Mouse (Mus musculus) MEL (cell line): ENCODE results near the gene Nme7. TPM values are rescaled to one million over a fixed set of nuclear protein-coding genes. Genes with fewer than 3 reads are reported as not detected.

Experiments used
- DNase-seq: peaks from one replicate; pipeline ENCODE4 v3.0.0; 2011; ENCODE audit warnings: low read depth, low spot score
- H3K27ac ChIP-seq: 2 replicates; pipeline ENCODE4 v1.5.1; 2012; ENCODE audit warnings: low read depth, mild to moderate bottlenecking, control low read depth, low read length, moderate library complexity; ENCODE audit not compliant: control insufficient read depth
- H3K27me3 ChIP-seq, 2 experiments: fragments of 150-350 bp in 1 of 2; sonication (generic) in 1 of 2; 2 replicates each; pipeline ENCODE4 v1.6.1; 2012; ENCODE audit warnings: low read length in 2 of 2, mild to moderate bottlenecking in 2 of 2, improper control_type of control experiment in 1 of 2, moderate library complexity in 1 of 2; ENCODE audit not compliant: insufficient read depth in 2 of 2, control insufficient read depth in 1 of 2
- H3K36me3 ChIP-seq, 2 experiments: 2 replicates each; pipeline ENCODE4 v1.6.1; 2012 to 2014; ENCODE audit warnings: low read length in 2 of 2, improper control_type of control experiment in 1 of 2, inconsistent platforms in 1 of 2, mild to moderate bottlenecking in 1 of 2; ENCODE audit not compliant: insufficient read depth in 2 of 2, control insufficient read depth in 1 of 2
- H3K4me1 ChIP-seq, 2 experiments: fragments of 150-350 bp in 1 of 2; sonication (generic) in 1 of 2; 2 replicates each; pipeline ENCODE4 v1.6.1; 2012; ENCODE audit warnings: low read length in 2 of 2, improper control_type of control experiment in 1 of 2, mild to moderate bottlenecking in 1 of 2; ENCODE audit not compliant: insufficient read depth in 2 of 2, control insufficient read depth in 1 of 2
- H3K4me3 ChIP-seq, 2 experiments: fragments of 150-350 bp in 1 of 2; sonication (generic) in 1 of 2; 2 replicates each; pipeline ENCODE4 v1.5.1; 2012; ENCODE audit warnings: low read depth in 2 of 2, low read length in 2 of 2, mild to moderate bottlenecking in 2 of 2, moderate library complexity in 2 of 2, control low read depth in 1 of 2, improper control_type of control experiment in 1 of 2; ENCODE audit not compliant: control insufficient read depth in 1 of 2, insufficient read depth in 1 of 2
- H3K79me2 ChIP-seq: 2 replicates; pipeline ENCODE4 v1.6.1; 2012; ENCODE audit warnings: mild to moderate bottlenecking, low read length, moderate library complexity; ENCODE audit not compliant: control insufficient read depth, poor library complexity, insufficient read depth
- H3K9ac ChIP-seq: 2 replicates; pipeline ENCODE4 v1.6.1; 2012; ENCODE audit warnings: low read depth, mild to moderate bottlenecking, control low read depth, low read length, moderate library complexity; ENCODE audit not compliant: control insufficient read depth, poor library complexity, severe bottlenecking
- H3K9me3 ChIP-seq: fragments of 150-350 bp; sonication (generic); replicated peaks from 2 replicates; pipeline ENCODE4 v1.6.1; 2012; ENCODE audit warnings: mild to moderate bottlenecking, low read length, improper control_type of control experiment, moderate library complexity; ENCODE audit not compliant: insufficient read depth
- BHLHE40 ChIP-seq: IDR thresholded peaks from 2 replicates; pipeline ENCODE4 v1.6.1; 2012; ENCODE audit warnings: low read depth, mild to moderate bottlenecking, inconsistent platforms, low read length, improper control_type of control experiment, borderline replicate concordance
- CHD1 ChIP-seq: IDR thresholded peaks from 2 replicates; pipeline ENCODE4 v1.6.1; 2012; ENCODE audit warnings: low read depth, mild to moderate bottlenecking, inconsistent platforms, low read length, improper control_type of control experiment
- CHD2 ChIP-seq: IDR thresholded peaks from 2 replicates; pipeline ENCODE4 v1.6.1; 2011; ENCODE audit warnings: low read length, improper control_type of control experiment
- CTCF ChIP-seq, 3 experiments: IDR thresholded peaks in 2 of 3; conservative IDR thresholded peaks in 1 of 3; 2 replicates each; pipeline ENCODE4 v1.5.1; 2011 to 2012; ENCODE audit warnings: low read length in 3 of 3, low read depth in 2 of 3, mild to moderate bottlenecking in 2 of 3, improper control_type of control experiment in 1 of 3, inconsistent platforms in 1 of 3, mixed read lengths in 1 of 3, moderate library complexity in 1 of 3; ENCODE audit not compliant: control insufficient read depth in 1 of 3, insufficient read depth in 1 of 3, poor library complexity in 1 of 3, severe bottlenecking in 1 of 3
- GABPA ChIP-seq: IDR thresholded peaks from 2 replicates; pipeline ENCODE4 v1.6.1; 2012; ENCODE audit warnings: low read depth, mild to moderate bottlenecking, inconsistent platforms, low read length, improper control_type of control experiment, moderate library complexity
- HCFC1 ChIP-seq: IDR thresholded peaks from 2 replicates; pipeline ENCODE4 v1.6.1; 2012; ENCODE audit warnings: low read depth, mild to moderate bottlenecking, inconsistent platforms, low read length, improper control_type of control experiment, moderate library complexity
- JUND ChIP-seq: IDR thresholded peaks from 2 replicates; pipeline ENCODE4 v1.6.1; 2011; ENCODE audit warnings: low read depth, mild to moderate bottlenecking, improper control_type of control experiment, low read length
- KAT2A ChIP-seq: conservative IDR thresholded peaks from 2 replicates; pipeline ENCODE4 v1.6.1; 2012; ENCODE audit warnings: low read depth, low read length, improper control_type of control experiment, inconsistent platforms
- MAFK ChIP-seq: IDR thresholded peaks from 2 replicates; pipeline ENCODE4 v1.6.1; 2011; ENCODE audit warnings: low read depth, mild to moderate bottlenecking, low read length, improper control_type of control experiment, borderline replicate concordance
- MAX ChIP-seq: IDR thresholded peaks from 2 replicates; pipeline ENCODE4 v1.6.1; 2011; ENCODE audit warnings: low read length, improper control_type of control experiment
- MAZ ChIP-seq: IDR thresholded peaks from 2 replicates; pipeline ENCODE4 v1.6.1; 2012; ENCODE audit warnings: low read depth, mild to moderate bottlenecking, inconsistent platforms, low read length, improper control_type of control experiment
- MEF2A ChIP-seq: IDR thresholded peaks from 2 replicates; pipeline ENCODE4 v1.6.1; 2014; ENCODE audit warnings: low read depth, mild to moderate bottlenecking, inconsistent platforms, low read length, improper control_type of control experiment; ENCODE audit not compliant: poor library complexity, insufficient replicate concordance, severe bottlenecking; ENCODE audit errors: extremely low read depth
- MXI1 ChIP-seq: IDR thresholded peaks from 2 replicates; pipeline ENCODE4 v1.6.1; 2011; ENCODE audit warnings: mild to moderate bottlenecking, low read depth, low read length, improper control_type of control experiment
- MYB ChIP-seq: IDR thresholded peaks from 2 replicates; pipeline ENCODE4 v1.6.1; 2011; ENCODE audit warnings: mild to moderate bottlenecking, low read depth, low read length, improper control_type of control experiment
- MYC ChIP-seq: IDR thresholded peaks from 2 replicates; pipeline ENCODE4 v1.6.1; 2011; ENCODE audit warnings: low read depth, mild to moderate bottlenecking, low read length, improper control_type of control experiment, moderate library complexity
- NELFE ChIP-seq: IDR thresholded peaks from 2 replicates; pipeline ENCODE4 v1.6.1; 2011; ENCODE audit warnings: low read depth, low read length, improper control_type of control experiment
- NRF1 ChIP-seq: IDR thresholded peaks from 2 replicates; pipeline ENCODE4 v1.6.1; 2014; ENCODE audit warnings: low read depth, mild to moderate bottlenecking, inconsistent platforms, low read length, improper control_type of control experiment, moderate library complexity; ENCODE audit not compliant: poor library complexity, insufficient read depth, severe bottlenecking
- POLR2A ChIP-seq, 2 experiments: IDR thresholded peaks; 2 replicates each; pipeline ENCODE4 v1.6.1; 2011 to 2012; ENCODE audit warnings: low read length in 2 of 2, mild to moderate bottlenecking in 2 of 2, control low read depth in 1 of 2, improper control_type of control experiment in 1 of 2, low read depth in 1 of 2, moderate library complexity in 1 of 2; ENCODE audit not compliant: control insufficient read depth in 1 of 2, insufficient read depth in 1 of 2, poor library complexity in 1 of 2
- RCOR1 ChIP-seq: IDR thresholded peaks from 2 replicates; pipeline ENCODE4 v1.6.1; 2012; ENCODE audit warnings: low read depth, mild to moderate bottlenecking, inconsistent platforms, low read length, improper control_type of control experiment
- SIN3A ChIP-seq: IDR thresholded peaks from 2 replicates; pipeline ENCODE4 v1.6.1; 2012; ENCODE audit warnings: low read length, improper control_type of control experiment, inconsistent platforms
- SMC3 ChIP-seq: IDR thresholded peaks from 2 replicates; pipeline ENCODE4 v1.6.1; 2011; ENCODE audit warnings: low read depth, low read length, improper control_type of control experiment
- TAL1 ChIP-seq: IDR thresholded peaks from 2 replicates; pipeline ENCODE4 v1.6.1; 2012; ENCODE audit warnings: mild to moderate bottlenecking, inconsistent platforms, low read length, moderate library complexity, mixed read lengths
- TCF12 ChIP-seq: IDR thresholded peaks from 2 replicates; pipeline ENCODE4 v1.6.1; 2014; ENCODE audit warnings: low read depth, mild to moderate bottlenecking, inconsistent platforms, low read length, improper control_type of control experiment, moderate library complexity
- UBTF ChIP-seq: IDR thresholded peaks from 2 replicates; pipeline ENCODE4 v1.6.1; 2012; ENCODE audit warnings: low read depth, mild to moderate bottlenecking, inconsistent platforms, low read length, improper control_type of control experiment, moderate library complexity, borderline replicate concordance; ENCODE audit not compliant: insufficient read depth
- USF1 ChIP-seq: IDR thresholded peaks from 2 replicates; pipeline ENCODE4 v1.6.1; 2014; ENCODE audit warnings: low read depth, mild to moderate bottlenecking, inconsistent platforms, low read length, improper control_type of control experiment, moderate library complexity
- USF2 ChIP-seq, 2 experiments: IDR thresholded peaks; 2 replicates each; pipeline ENCODE4 v1.6.1; 2011 to 2012; ENCODE audit warnings: improper control_type of control experiment in 2 of 2, low read length in 2 of 2, borderline replicate concordance in 1 of 2, inconsistent platforms in 1 of 2, low read depth in 1 of 2, mild to moderate bottlenecking in 1 of 2; ENCODE audit not compliant: insufficient read depth in 1 of 2
- ZC3H11A ChIP-seq: IDR thresholded peaks from 2 replicates; pipeline ENCODE4 v1.6.1; 2012; ENCODE audit warnings: low read depth, mild to moderate bottlenecking, inconsistent platforms, low read length, improper control_type of control experiment
- ZKSCAN1 ChIP-seq: IDR thresholded peaks from 2 replicates; pipeline ENCODE4 v1.6.1; 2012; ENCODE audit warnings: low read depth, mild to moderate bottlenecking, inconsistent platforms, low read length, improper control_type of control experiment, moderate library complexity
- ZNF384 ChIP-seq: IDR thresholded peaks from 2 replicates; pipeline ENCODE4 v1.6.1; 2012; ENCODE audit warnings: low read depth, mild to moderate bottlenecking, inconsistent platforms, low read length, improper control_type of control experiment
- polyA plus RNA-seq, 2 experiments: library from polyadenylated mRNA; stranded (reverse) in 1 of 2; unstranded in 1 of 2; fragments of >175 nt in 1 of 2; fragments of >200 nt in 1 of 2; gene quantifications; 2 replicates each; pipeline versions ENCODE4 v1.2.1 to v1.2.4; 2012; ENCODE audit warnings: low replicate concordance in 2 of 2, low read depth in 1 of 2; ENCODE audit not compliant: insufficient read length in 2 of 2, insufficient read depth in 1 of 2, missing spikeins in 1 of 2
- total RNA-seq: library from RNA; depleted of rRNA; stranded (reverse); fragments of 300-350 nt; gene quantifications from 2 replicates; pipeline ENCODE4 v1.2.3, GENCODE M21; 2012

Nme7 gene
- total and polyA plus RNA-seq, 3 experiments = 23.2 to 27.6 TPM; not detected in 1

DNA sequence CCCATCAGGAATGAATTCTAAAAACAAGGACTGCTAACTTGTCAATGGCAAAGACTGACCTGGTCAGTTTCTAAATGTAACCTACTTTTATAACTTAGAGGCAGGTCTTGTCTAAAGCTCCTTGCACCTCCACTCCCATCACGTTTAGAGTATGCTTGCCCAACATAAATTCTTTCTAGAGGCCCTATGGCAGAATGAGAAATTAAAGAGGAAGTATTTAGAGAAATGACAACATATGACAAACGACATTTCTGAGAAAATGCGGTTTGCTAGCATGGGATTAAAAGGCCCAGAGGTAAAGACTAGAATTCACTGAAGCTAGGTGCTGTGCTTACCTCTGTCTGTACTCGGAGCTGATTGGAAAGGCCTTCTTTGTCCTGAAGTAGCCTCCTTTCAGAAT is 2.0 kb upstream of the Nme7 start:
- TF ChIP-seq CHD2 (no peak), ZKSCAN1 (no peak), UBTF (no peak)
- Histone ChIP-seq H3K9ac (no peak overlapping the region), H3K79me2 (peaks cover 14% of the 10 kb centered on the region), H3K4me1 (peaks cover 6 to 8% of the 10 kb centered on the region in 2 experiments; a peak in 3 of 4 replicates), H3K27ac (no peak overlapping the region), H3K4me3 (no peak overlapping the region), H3K9me3 (no peaks in the 10 kb centered on the region), H3K27me3 (no peaks in the 10 kb centered on the region), H3K36me3 (peaks cover 12 to 20% of the 10 kb centered on the region in 2 experiments)
- DNase-seq = no peak

DNA sequence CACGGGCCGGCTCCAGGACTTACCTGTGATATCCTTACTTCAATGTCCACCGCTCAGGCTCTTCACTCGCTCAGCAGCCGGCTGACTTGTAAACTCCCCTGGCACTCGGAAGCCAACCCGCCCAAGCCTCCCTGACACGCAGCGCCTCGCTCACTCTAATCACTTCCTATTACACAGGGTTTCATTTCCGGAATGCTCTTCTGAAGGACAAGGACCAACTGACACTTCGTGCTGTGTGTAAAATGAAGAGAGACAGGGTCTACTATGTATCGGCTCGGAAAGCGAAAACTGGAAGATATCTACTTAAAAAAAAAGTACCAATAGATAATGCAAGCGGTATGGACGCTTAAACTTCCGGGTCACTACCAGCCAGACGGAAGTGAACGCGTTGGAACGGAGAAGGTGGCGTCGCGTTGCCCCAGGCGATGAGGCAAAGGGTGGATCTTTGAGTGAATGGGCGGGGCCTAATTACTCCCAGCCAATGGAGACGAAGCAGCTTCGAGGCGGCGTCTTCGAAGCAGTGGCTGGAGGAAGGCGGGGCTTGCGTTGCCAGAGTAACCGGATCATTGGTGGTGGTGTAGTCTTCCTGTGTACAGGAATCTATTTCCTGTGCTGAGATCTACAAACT is 3.3 kb downstream of the Nme7 start, which contains the start of gene Blzf1:
Gene Blzf1, minus strand, starts transcription at position 366 of the 628 bp plus-strand sequence.
- H3K4me3 ChIP-seq = peak within 1 kb of the TSS; percentile 93 to 95
- TF ChIP-seq POLR2A (IDR thresholded peaks at IDR 0.05; ENCODE audit: control insufficient read depth in 1 of 2, insufficient read depth in 1 of 2, low read depth in 1 of 2, low read length in 2 of 2, poor library complexity in 1 of 2) (peak in 1 of 2 experiments; percentile 74; a peak in 1 of 4 replicates), MAZ (no peak), HCFC1 (peak; percentile 91), CTCF (IDR thresholded peaks at IDR 0.05 in 2 of 3, conservative IDR thresholded peaks at IDR 0.05 in 1 of 3; ENCODE audit: control insufficient read depth in 1 of 3, insufficient read depth in 1 of 3, low read depth in 2 of 3, low read length in 3 of 3, poor library complexity in 1 of 3, severe bottlenecking in 1 of 3) (no peak), NELFE (peak; percentile 64), MAX (peak; percentile 58; the same call in 1 of the 2 replicates), MYC (peak; percentile 74; the same call in 1 of the 2 replicates), KAT2A (peak; percentile 79), UBTF (no peak), CHD2 (peak; percentile 76), ZNF384 (peak; percentile 85), SIN3A (peak; percentile 97), SMC3 (no peak), MEF2A (no peak), BHLHE40 (no peak), USF1 (no peak), JUND (no peak), CHD1 (no peak), TCF12 (no peak), NRF1 (no peak), RCOR1 (0 out of 2 replicates have a peak, but pooled peaks have one; percentile 10), TAL1 (no peak), GABPA (no peak), MAFK (no peak), ZC3H11A (no peak), USF2 (IDR thresholded peaks at IDR 0.05; ENCODE audit: borderline replicate concordance in 1 of 2, insufficient read depth in 1 of 2, low read depth in 1 of 2, low read length in 2 of 2) (no peak), MXI1 (peak; percentile 93), MYB (0 out of 2 replicates have a peak, but pooled peaks have one; percentile 34)

More for the DNA sequence above, 3.3 kb downstream of the Nme7 start, which contains the start of gene Blzf1:
- Histone ChIP-seq H3K9ac (peak within 1 kb of the TSS; percentile 92), H3K27me3 (no peaks in the 10 kb centered on the region), H3K27ac (peak within 1 kb of the TSS; percentile 91), H3K9me3 (no peaks in the 10 kb centered on the region), H3K79me2 (peaks cover 15% of the 10 kb centered on the region), H3K4me1 (peaks cover 8 to 12% of the 10 kb centered on the region in 2 experiments; a peak in 2 of 4 replicates), H3K36me3 (peaks cover 0 to 12% of the 10 kb centered on the region in 2 experiments; a peak in 3 of 4 replicates)
- DNase-seq = peak; percentile 99
